Comparison of ENCODE assay signal across 8 mouse cellular contexts in the genomic region with DNA sequence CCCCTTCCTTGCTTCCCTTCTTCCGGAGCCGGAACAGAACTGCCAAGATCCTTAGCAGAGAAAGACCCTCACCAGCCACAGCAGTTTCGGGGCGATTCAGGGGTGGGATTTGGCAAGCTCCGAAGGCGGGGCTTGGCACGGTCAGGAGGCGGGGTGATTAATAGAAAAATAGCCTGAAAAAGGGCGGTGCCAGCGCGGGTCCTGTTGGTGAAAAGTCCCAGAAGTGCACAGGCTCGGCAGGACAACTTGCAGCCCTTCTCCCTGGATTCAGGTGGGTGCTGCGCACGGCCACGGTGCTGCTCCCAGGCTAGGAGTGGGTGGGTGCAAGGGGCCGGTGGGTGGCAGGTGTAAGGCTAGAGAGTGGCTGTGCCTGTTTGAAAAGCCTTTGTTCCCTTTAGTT. TPM values are rescaled to one million over a fixed set of nuclear protein-coding genes. Genes with fewer than 3 reads are reported as not detected.
A peak's percentile ranks its signal among the peaks of the same experiment; 100 is the strongest.
DNase-seq lines count a peak whose midpoint lies in the region; ATAC-seq and TF ChIP-seq lines count a peak whose summit lies in the region.

No protein-coding gene starts in this region.

- H3K36me3 ChIP-seq in forebrain, postnatal 0 days (ENCODE audit: insufficient read depth) = no peaks in the 10 kb centered on the region
- no peaks in the 10 kb centered on the region for H3K36me3 ChIP-seq in hindbrain, embryonic 11.5 days (ENCODE audit: control insufficient read depth, insufficient read depth, low read length)
- no peaks in the 10 kb centered on the region for H3K36me3 ChIP-seq in midbrain, embryonic 15.5 days (replicated peaks)

- no peaks in the 10 kb centered on the region for H3K9me3 ChIP-seq in forebrain, postnatal 0 days (ENCODE audit: low read length)
- no peaks in the 10 kb centered on the region for H3K9me3 ChIP-seq in hindbrain, embryonic 11.5 days (ENCODE audit: control insufficient read depth, low read length)
- H3K9me3 ChIP-seq in midbrain, embryonic 15.5 days = no peaks in the 10 kb centered on the region

- peak overlapping the region; percentile 36 for H3K4me3 ChIP-seq in forebrain, postnatal 0 days (ENCODE audit: low read depth, low read length)
- H3K4me3 ChIP-seq in hindbrain, embryonic 11.5 days (ENCODE audit: low read depth, low read length) = peak overlapping the region; percentile 42
- peak overlapping the region; percentile 39 for H3K4me3 ChIP-seq in midbrain, embryonic 15.5 days

- ATAC-seq in forebrain, postnatal 0 days = peak; percentile 68
- ATAC-seq in hindbrain, embryonic 11.5 days (ENCODE audit: low FRiP score) = peak; percentile 91
- ATAC-seq in midbrain, embryonic 15.5 days (replicated peaks) = peak; percentile 78

- TF ChIP-seq CTCF in forebrain, postnatal 0 days (IDR thresholded peaks at IDR 0.05; ENCODE audit: low read depth) = no peak

- peak overlapping the region; percentile 15; the same call in 1 of the 2 replicates for H3K9ac ChIP-seq in forebrain, postnatal 0 days
- H3K9ac ChIP-seq in hindbrain, embryonic 11.5 days (ENCODE audit: low read depth, low read length) = peak overlapping the region; percentile 62
- peak overlapping the region; percentile 26 for H3K9ac ChIP-seq in midbrain, embryonic 15.5 days

- H3K27me3 ChIP-seq in forebrain, postnatal 0 days (ENCODE audit: insufficient read depth, low read length) = no peaks in the 10 kb centered on the region
- no peaks in the 10 kb centered on the region for H3K27me3 ChIP-seq in hindbrain, embryonic 11.5 days (ENCODE audit: control insufficient read depth, insufficient read depth, low read length)
- no peaks in the 10 kb centered on the region for H3K27me3 ChIP-seq in midbrain, embryonic 15.5 days (replicated peaks)

- peak overlapping the region; percentile 56 for H3K4me2 ChIP-seq in forebrain, postnatal 0 days (ENCODE audit: low read depth)
- peak overlapping the region; percentile 54 for H3K4me2 ChIP-seq in hindbrain, embryonic 11.5 days (replicated peaks; ENCODE audit: low read depth, low read length)
- peak overlapping the region; percentile 73 for H3K4me2 ChIP-seq in midbrain, embryonic 15.5 days

- WGBS in forebrain, postnatal 0 days = under 1% methylated on average over 16 of the region's 16 CpGs
- WGBS in hindbrain, embryonic 11.5 days = 1% methylated on average over 15 of the region's 16 CpGs
- 1% methylated on average over 16 of the region's 16 CpGs for WGBS in midbrain, embryonic 15.5 days

- DNase-seq in 3134 (ENCODE audit: extremely low read depth, insufficient read length, low spot score) (peak; percentile 80), liver (peak; percentile 67)
- peak; percentile 89 for DNase-seq in adrenal gland, postnatal 14 days
- DNase-seq in forebrain, postnatal 0 days = no peak
- peak; percentile 77 for DNase-seq in hindbrain, embryonic 11.5 days (ENCODE audit: low spot score)
- DNase-seq in testis, postnatal 14 days (ENCODE audit: low spot score) = peak; percentile 56
- no peak for DNase-seq in right cerebral cortex, adult 2 months (ENCODE audit: low spot score in 2 of 2)

- no peak overlapping the region for H3K27ac ChIP-seq in forebrain, postnatal 0 days (ENCODE audit: low read depth, low read length)
- H3K27ac ChIP-seq in hindbrain, embryonic 11.5 days (ENCODE audit: low read depth, low read length) = no peak overlapping the region
- no peak overlapping the region for H3K27ac ChIP-seq in midbrain, embryonic 15.5 days

- H3K4me1 ChIP-seq in forebrain, postnatal 0 days (ENCODE audit: insufficient read depth) = no peaks in the 10 kb centered on the region
- H3K4me1 ChIP-seq in hindbrain, embryonic 11.5 days (replicated peaks; ENCODE audit: control insufficient read depth, insufficient read depth, low read length) = 0 out of 2 replicates have a peak, but pooled peaks cover 2% of the 10 kb centered on the region
- H3K4me1 ChIP-seq in midbrain, embryonic 15.5 days = peaks cover 14% of the 10 kb centered on the region; the same call in 1 of the 2 replicates

RNA-seq across cellular contexts. Expression of gene Mgst1, which starts 0.2 kb away (rescaled TPM):
- 834 and 1,057 TPM in 2 replicates for total RNA-seq in adrenal gland, postnatal 14 days (2021)
- 23.9 and 27.3 TPM in 2 replicates for total RNA-seq in forebrain, postnatal 0 days (2014; rRNA removed)
- polyA plus RNA-seq in forebrain, postnatal 0 days (2015; fragmentation: Nextera tagmentation; extraction: Ambion mirVana) = 66.5 and 70.5 TPM in 2 replicates
- polyA plus RNA-seq in hindbrain, embryonic 11.5 days (2014; fragmentation: Nextera tagmentation; extraction: Ambion mirVana) = 57.2 and 64.2 TPM in 2 replicates
- 53.5 and 58.6 TPM in 2 replicates for polyA plus RNA-seq in midbrain, embryonic 15.5 days (2015; fragmentation: Nextera tagmentation; extraction: Ambion mirVana)

Comparison
In these comparisons a context has a peak if more than half of its experiments do, and no peak if none do; other contexts are left out.
1. DNase-seq: peak in 3134 (single experiment), adrenal gland, postnatal 14 days (single experiment), hindbrain, embryonic 11.5 days (single experiment), liver (single experiment) and testis, postnatal 14 days (single experiment); none in forebrain, postnatal 0 days (single experiment) and right cerebral cortex, adult 2 months (0 of 2).
2. Peak in every context shown above with its lines, with median percentiles within 50 percentile points of each other: ATAC-seq, H3K4me2 ChIP-seq, H3K4me3 ChIP-seq and H3K9ac ChIP-seq.